ENCODE assay signal across 12 mouse cellular contexts in genomic region chr2:59648444-59648843, GRCm38 (mm10). TPM values are rescaled to one million over a fixed set of nuclear protein-coding genes. Genes with fewer than 3 reads are reported as not detected.
DNase-seq lines count a peak whose midpoint lies in the region; ATAC-seq and TF ChIP-seq lines count a peak whose summit lies in the region.
"Had no signal": no experiment of that assay in that cellular context is flagged by ENCODE, and none has a peak within 500 bp of the region (broad histone marks: within the 10 kb centered on the region; RNA-seq: fewer than 3 reads in every experiment).

No protein-coding gene starts in this region.

- H3K4me2 ChIP-seq in forebrain, postnatal 0 days (ENCODE audit: low read depth), result peak overlapping the region; percentile 26
- peak overlapping the region; percentile 25 for H3K4me2 ChIP-seq in midbrain, embryonic 12.5 days (replicated peaks)
- H3K4me2 ChIP-seq: lung, embryonic 15.5 days had no signal

- no peaks in the 10 kb centered on the region for H3K27me3 ChIP-seq in E14TG2a.4 (ENCODE audit: insufficient read depth, low read length)
- no peaks in the 10 kb centered on the region for H3K27me3 ChIP-seq in forebrain, postnatal 0 days (ENCODE audit: insufficient read depth, low read length)
- peaks cover 81% of the 10 kb centered on the region for H3K27me3 ChIP-seq in midbrain, embryonic 12.5 days
- H3K27me3 ChIP-seq: lung, embryonic 15.5 days had no signal

- no peak overlapping the region for H3K27ac ChIP-seq in forebrain, postnatal 0 days (ENCODE audit: low read depth, low read length)
- no peak overlapping the region for H3K27ac ChIP-seq in midbrain, embryonic 12.5 days (replicated peaks)
- H3K27ac ChIP-seq: lung, embryonic 15.5 days had no signal

- peak; percentile 36 for DNase-seq in cerebellum, adult 9-11 months
- DNase-seq in cerebellum, postnatal 36 days, result no peak
- DNase-seq in forebrain, postnatal 0 days, result no peak
- no peak for DNase-seq in lung, postnatal 10 days
- no peak for DNase-seq in adipocyte (ENCODE audit: low spot score)
- DNase-seq: kidney, adult 18-20 months; spleen, adult 18-20 months; thymus, adult 18-20 months had no signal

- no peak for ATAC-seq in forebrain, postnatal 0 days
- no peak for ATAC-seq in midbrain, embryonic 12.5 days (ENCODE audit: low FRiP score, low read depth)
- no peak for ATAC-seq in granulocyte monocyte progenitor cell, adult 5-6 weeks (replicated peaks; ENCODE audit: poor library complexity, severe bottlenecking)

- H3K36me3 ChIP-seq in E14TG2a.4 (ENCODE audit: insufficient read depth, low read length), result peaks cover 33% of the 10 kb centered on the region
- H3K36me3 ChIP-seq in forebrain, postnatal 0 days (ENCODE audit: insufficient read depth), result no peaks in the 10 kb centered on the region
- H3K36me3 ChIP-seq in midbrain, embryonic 12.5 days, result no peaks in the 10 kb centered on the region
- H3K36me3 ChIP-seq: lung, embryonic 15.5 days had no signal

- no peak for TF ChIP-seq CTCF in E14TG2a.4 (conservative IDR thresholded peaks at IDR 0.05; ENCODE audit: low read length)
- TF ChIP-seq CTCF in forebrain, postnatal 0 days (IDR thresholded peaks at IDR 0.05; ENCODE audit: low read depth), result no peak

- H3K4me1 ChIP-seq in E14TG2a.4 (replicated peaks; ENCODE audit: low read depth, low read length), result peaks cover 76% of the 10 kb centered on the region
- H3K4me1 ChIP-seq in forebrain, postnatal 0 days (ENCODE audit: insufficient read depth), result no peaks in the 10 kb centered on the region
- peaks cover 37% of the 10 kb centered on the region for H3K4me1 ChIP-seq in midbrain, embryonic 12.5 days

- H3K4me3 ChIP-seq in E14TG2a.4 (replicated peaks; ENCODE audit: low read length), result peak overlapping the region; percentile 17; the same call in 1 of the 2 replicates
- H3K4me3 ChIP-seq in forebrain, postnatal 0 days (ENCODE audit: low read depth, low read length), result peak overlapping the region; percentile 11; the same call in 1 of the 2 replicates
- H3K4me3 ChIP-seq in midbrain, embryonic 12.5 days, result no peak overlapping the region
- H3K4me3 ChIP-seq: lung, embryonic 15.5 days had no signal

- no peak overlapping the region for H3K9ac ChIP-seq in forebrain, postnatal 0 days
- H3K9ac ChIP-seq in midbrain, embryonic 12.5 days (replicated peaks), result no peak overlapping the region
- H3K9ac ChIP-seq: lung, embryonic 15.5 days had no signal

- H3K9me3 ChIP-seq in E14TG2a.4 (ENCODE audit: low read length), result no peaks in the 10 kb centered on the region
- no peaks in the 10 kb centered on the region for H3K9me3 ChIP-seq in forebrain, postnatal 0 days (ENCODE audit: low read length)
- no peaks in the 10 kb centered on the region for H3K9me3 ChIP-seq in midbrain, embryonic 12.5 days
- H3K9me3 ChIP-seq: lung, embryonic 15.5 days had no signal

- 17% methylated on average over 12 of the region's 12 CpGs for WGBS in forebrain, postnatal 0 days
- WGBS in midbrain, embryonic 12.5 days, result 12% methylated on average over 12 of the region's 12 CpGs

RNA-seq across cellular contexts. Expression of gene Tanc1, which starts 36.6 kb away (rescaled TPM):
- total RNA-seq in forebrain, postnatal 0 days (2014; rRNA removed), result 4.3 and 5.0 TPM in 2 replicates
- polyA plus RNA-seq in forebrain, postnatal 0 days (2015; fragmentation: Nextera tagmentation; extraction: Ambion mirVana), result 1.3 and 2.9 TPM in 2 replicates
- 10.2 and 10.8 TPM in 2 replicates for polyA plus RNA-seq in midbrain, embryonic 12.5 days (2016; fragmentation: Nextera tagmentation; extraction: Ambion mirVana)
- total RNA-seq in granulocyte monocyte progenitor cell, adult 5-6 weeks (2014; fragmentation: Nextera tagmentation), result 3.2 and 15.6 TPM in 2 replicates
- total RNA-seq in granulocyte monocyte progenitor cell, adult 5-6 weeks (2017), result 2.0 and 3.6 TPM in 2 replicates
